In genomic region chr9:67035957-67036451, GRCm38 (mm10) we compare ENCODE assay signal across 8 mouse cellular contexts. TPM values are rescaled to one million over a fixed set of nuclear protein-coding genes. Genes with fewer than 3 reads are reported as not detected.
DNase-seq lines count a peak whose midpoint lies in the region; ATAC-seq and TF ChIP-seq lines count a peak whose summit lies in the region.

No protein-coding gene starts in this region.

- H3K27me3 ChIP-seq in limb, embryonic 12.5 days: no peaks in the 10 kb centered on the region
- no peaks in the 10 kb centered on the region for H3K27me3 ChIP-seq in limb, embryonic 10.5 days (ENCODE audit: low read depth, poor library complexity, severe bottlenecking)
- no peaks in the 10 kb centered on the region for H3K27me3 ChIP-seq in limb, embryonic 14.5 days (ENCODE audit: control insufficient read depth, insufficient read depth, low read length)
- H3K27me3 ChIP-seq in stomach, embryonic 16.5 days (ENCODE audit: control insufficient read depth, insufficient read depth, low read length): no peaks in the 10 kb centered on the region
- H3K27me3 ChIP-seq in midbrain, embryonic 16.5 days (ENCODE audit: control insufficient read depth, insufficient read depth, low read depth, low read length): no peaks in the 10 kb centered on the region

- peaks cover 43% of the 10 kb centered on the region for H3K4me1 ChIP-seq in limb, embryonic 12.5 days (replicated peaks)
- H3K4me1 ChIP-seq in limb, embryonic 10.5 days: peaks cover 12% of the 10 kb centered on the region
- peaks cover 33% of the 10 kb centered on the region for H3K4me1 ChIP-seq in limb, embryonic 14.5 days (ENCODE audit: control insufficient read depth, insufficient read depth, low read length)
- peaks cover 34% of the 10 kb centered on the region for H3K4me1 ChIP-seq in stomach, embryonic 16.5 days (ENCODE audit: control insufficient read depth, insufficient read depth, low read length)
- peaks cover 17% of the 10 kb centered on the region for H3K4me1 ChIP-seq in midbrain, embryonic 16.5 days (ENCODE audit: control insufficient read depth, insufficient read depth, low read length)

- no peak for DNase-seq in limb, embryonic 10.5 days (ENCODE audit: low spot score)
- peak; percentile 87 to 89 for DNase-seq in cerebellum, postnatal 25 days
- peak; percentile 59 for DNase-seq in heart, postnatal 25 days (ENCODE audit: low spot score)
- no peak for DNase-seq in limb, embryonic 14.5 days (ENCODE audit: low spot score)

- intact Hi-C loops in heart, postnatal 25 days (cut with DNase I): no loop called here

- ATAC-seq in limb, embryonic 12.5 days (ENCODE audit: insufficient number of reproducible peaks, insufficient read depth, low FRiP score, low TSS enrichment, low read depth): 0 out of 2 replicates have a peak, but pooled peaks have one; percentile 32
- ATAC-seq in limb, embryonic 14.5 days (ENCODE audit: low FRiP score, low read depth): no peak
- no peak for ATAC-seq in stomach, embryonic 16.5 days (ENCODE audit: insufficient read depth, low FRiP score)
- ATAC-seq in megakaryocyte-erythroid progenitor cell, adult 5-6 weeks (replicated peaks; ENCODE audit: low FRiP score, low TSS enrichment, poor library complexity, severe bottlenecking): no peak; the same call in 1 of the 2 replicates
- no peak for ATAC-seq in midbrain, embryonic 16.5 days

- peaks cover 72% of the 10 kb centered on the region for H3K36me3 ChIP-seq in limb, embryonic 12.5 days
- H3K36me3 ChIP-seq in limb, embryonic 10.5 days: peaks cover 78% of the 10 kb centered on the region
- H3K36me3 ChIP-seq in limb, embryonic 14.5 days (ENCODE audit: control insufficient read depth, insufficient read depth, low read length): peaks cover 81% of the 10 kb centered on the region
- peaks cover 49% of the 10 kb centered on the region for H3K36me3 ChIP-seq in stomach, embryonic 16.5 days (ENCODE audit: control insufficient read depth, insufficient read depth, low read length)
- peaks cover 42% of the 10 kb centered on the region for H3K36me3 ChIP-seq in midbrain, embryonic 16.5 days (ENCODE audit: control insufficient read depth, insufficient read depth, low read length)

- H3K4me2 ChIP-seq in limb, embryonic 12.5 days: no peak overlapping the region
- H3K4me2 ChIP-seq in limb, embryonic 14.5 days (replicated peaks; ENCODE audit: low read depth, low read length, severe bottlenecking): no peak overlapping the region
- H3K4me2 ChIP-seq in stomach, embryonic 16.5 days (ENCODE audit: low read depth, low read length): no peak overlapping the region
- no peak overlapping the region for H3K4me2 ChIP-seq in midbrain, embryonic 16.5 days (ENCODE audit: low read length)

- WGBS in limb, embryonic 12.5 days: 90% methylated on average over 12 of the region's 12 CpGs
- 95% methylated on average over 12 of the region's 12 CpGs for WGBS in limb, embryonic 10.5 days
- 75% methylated on average over 12 of the region's 12 CpGs for WGBS in limb, embryonic 14.5 days
- 76% methylated on average over 12 of the region's 12 CpGs for WGBS in stomach, embryonic 16.5 days
- WGBS in midbrain, embryonic 16.5 days: 85% methylated on average over 12 of the region's 12 CpGs

- peak overlapping the region; percentile 81 for H3K27ac ChIP-seq in limb, embryonic 12.5 days
- H3K27ac ChIP-seq in limb, embryonic 10.5 days: no peak overlapping the region
- H3K27ac ChIP-seq in limb, embryonic 14.5 days (replicated peaks; ENCODE audit: low read depth, low read length): peak overlapping the region; percentile 65; the same call in 1 of the 2 replicates
- peak overlapping the region; percentile 38 for H3K27ac ChIP-seq in stomach, embryonic 16.5 days (ENCODE audit: low read length)
- no peak overlapping the region for H3K27ac ChIP-seq in midbrain, embryonic 16.5 days (ENCODE audit: low read length)

- H3K9ac ChIP-seq in limb, embryonic 12.5 days (replicated peaks): no peak overlapping the region
- H3K9ac ChIP-seq in limb, embryonic 14.5 days (ENCODE audit: low read depth, low read length, severe bottlenecking): no peak overlapping the region
- H3K9ac ChIP-seq in stomach, embryonic 16.5 days (ENCODE audit: low read length): no peak overlapping the region
- no peak overlapping the region for H3K9ac ChIP-seq in midbrain, embryonic 16.5 days (ENCODE audit: low read depth, low read length)

- H3K9me3 ChIP-seq in limb, embryonic 12.5 days: peaks cover 8% of the 10 kb centered on the region
- H3K9me3 ChIP-seq in limb, embryonic 10.5 days (replicated peaks): peaks cover 7% of the 10 kb centered on the region
- H3K9me3 ChIP-seq in limb, embryonic 14.5 days (ENCODE audit: control insufficient read depth, low read length): peaks cover 4% of the 10 kb centered on the region; the same call in 1 of the 2 replicates
- peaks cover 9% of the 10 kb centered on the region for H3K9me3 ChIP-seq in stomach, embryonic 16.5 days (replicated peaks; ENCODE audit: control insufficient read depth, low read length)
- peaks cover 7% of the 10 kb centered on the region; the same call in 1 of the 2 replicates for H3K9me3 ChIP-seq in midbrain, embryonic 16.5 days (replicated peaks; ENCODE audit: control insufficient read depth, low read length, poor library complexity, severe bottlenecking)

- H3K4me3 ChIP-seq in limb, embryonic 12.5 days (replicated peaks): no peak overlapping the region
- no peak overlapping the region for H3K4me3 ChIP-seq in limb, embryonic 10.5 days
- no peak overlapping the region for H3K4me3 ChIP-seq in limb, embryonic 14.5 days (replicated peaks; ENCODE audit: low read length)
- no peak overlapping the region for H3K4me3 ChIP-seq in stomach, embryonic 16.5 days (replicated peaks; ENCODE audit: low read length)
- no peak overlapping the region for H3K4me3 ChIP-seq in midbrain, embryonic 16.5 days (ENCODE audit: low read depth, low read length)

- TF ChIP-seq POLR2A in limb, embryonic 14.5 days (IDR thresholded peaks at IDR 0.05; ENCODE audit: borderline replicate concordance, extremely low read depth, insufficient read depth, insufficient read length): no peak

RNA-seq across cellular contexts. Expression of gene Tpm1, which starts 13.2 kb away (rescaled TPM):
- polyA plus RNA-seq in limb, embryonic 12.5 days (2016; fragmentation: Nextera tagmentation; extraction: Ambion mirVana): 555 and 579 TPM in 2 replicates
- 252 and 286 TPM in 2 replicates for polyA plus RNA-seq in limb, embryonic 10.5 days (2016; fragmentation: Nextera tagmentation; extraction: Ambion mirVana)
- total RNA-seq in heart, postnatal 25 days (2021): over 10,000 TPM; 12,975 to 13,062 TPM
- polyA plus RNA-seq in limb, embryonic 14.5 days (2012; rRNA removed): 420 and 643 TPM in 2 replicates
- polyA plus RNA-seq in limb, embryonic 14.5 days (2014; fragmentation: Nextera tagmentation; extraction: Ambion mirVana): 724 and 728 TPM in 2 replicates
- polyA plus RNA-seq in stomach, embryonic 16.5 days (2015; fragmentation: Nextera tagmentation; extraction: Ambion mirVana): 1,286 and 1,473 TPM in 2 replicates
- 64.9 and 77.2 TPM in 2 replicates for total RNA-seq in megakaryocyte-erythroid progenitor cell, adult 5-6 weeks (2014; fragmentation: Nextera tagmentation)
- total RNA-seq in megakaryocyte-erythroid progenitor cell, adult 5-6 weeks (2017): 88.4 and 108 TPM in 2 replicates
- 156 and 159 TPM in 2 replicates for polyA plus RNA-seq in midbrain, embryonic 16.5 days (2015; fragmentation: Nextera tagmentation; extraction: Ambion mirVana)

Comparison
In these comparisons a context has a peak if more than half of its experiments do, and no peak if none do; other contexts are left out.
1. H3K27ac ChIP-seq: peak in limb, embryonic 12.5 days (single experiment), limb, embryonic 14.5 days (single experiment) and stomach, embryonic 16.5 days (single experiment); none in limb, embryonic 10.5 days (single experiment) and midbrain, embryonic 16.5 days (single experiment).
2. DNase-seq: peak in cerebellum, postnatal 25 days (2 of 2) and heart, postnatal 25 days (single experiment); none in limb, embryonic 10.5 days (single experiment) and limb, embryonic 14.5 days (single experiment).